Mouse (Mus musculus): Measurements from ENCODE around the gene C4b. TPM values are rescaled to one million over a fixed set of nuclear protein-coding genes. Genes with fewer than 3 reads are reported as not detected.
A peak's percentile ranks its signal among the peaks of the same experiment; 100 is the strongest.
"Not testable (repeated sequence)": the region's sequence is repeated elsewhere in the genome, so short reads cannot be mapped to it uniquely, and the experiment has no call there.

C4b gene
- polyA plus RNA-seq, 1 experiment from 2014 or later: 0.92 TPM

DNA sequence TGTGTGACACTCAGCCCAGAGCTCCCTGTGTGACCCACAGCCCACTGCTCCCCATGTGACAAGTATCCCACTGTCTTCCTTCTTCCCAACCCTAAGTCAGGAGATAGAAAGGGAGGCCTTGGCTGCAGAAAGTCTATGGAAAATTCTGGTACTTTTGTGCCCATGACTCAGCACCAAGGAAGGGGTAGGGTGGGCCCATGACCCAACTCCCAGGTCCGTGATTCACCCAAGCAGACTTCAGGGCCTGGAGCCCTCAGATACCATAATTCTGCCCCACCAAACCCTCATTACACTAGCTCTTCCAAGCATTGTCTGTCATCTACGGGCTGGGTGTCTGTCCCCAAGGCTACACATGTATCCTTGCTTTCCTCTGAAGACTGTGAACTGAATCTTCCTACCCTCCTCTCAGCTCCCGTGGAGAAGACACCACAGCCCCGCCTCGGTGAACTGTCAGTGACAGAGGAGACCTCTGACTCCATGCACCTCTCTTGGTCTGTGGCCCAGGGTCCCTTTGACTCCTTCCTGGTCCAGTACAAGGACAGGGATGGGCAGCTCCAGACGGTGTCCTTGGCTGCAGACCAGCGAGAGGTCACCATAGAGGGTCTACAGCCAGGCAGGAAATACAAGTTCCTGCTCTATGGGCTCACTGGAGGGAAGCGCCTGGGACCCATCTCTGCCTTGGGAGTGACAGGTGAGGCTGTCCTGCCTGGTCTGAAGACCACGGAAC lies 29.3 kb downstream of the C4b start:
- H3K36me3 ChIP-seq (ENCODE audit: control insufficient read depth, insufficient read depth, low read length); H3K4me2 ChIP-seq (ENCODE audit: low read depth, low read length); ATAC-seq; H3K27me3 ChIP-seq (replicated peaks; ENCODE audit: control insufficient read depth, insufficient read depth, low read length); H3K9me3 ChIP-seq (ENCODE audit: control insufficient read depth, low read length); H3K4me1 ChIP-seq (ENCODE audit: control insufficient read depth, insufficient read depth, low read length); H3K4me3 ChIP-seq (ENCODE audit: low read length); H3K27ac ChIP-seq (ENCODE audit: low read length); H3K9ac ChIP-seq (ENCODE audit: low read depth, low read length): not testable (repeated sequence)
- 72% methylated on average over 9 of the region's 9 CpGs for WGBS

DNA sequence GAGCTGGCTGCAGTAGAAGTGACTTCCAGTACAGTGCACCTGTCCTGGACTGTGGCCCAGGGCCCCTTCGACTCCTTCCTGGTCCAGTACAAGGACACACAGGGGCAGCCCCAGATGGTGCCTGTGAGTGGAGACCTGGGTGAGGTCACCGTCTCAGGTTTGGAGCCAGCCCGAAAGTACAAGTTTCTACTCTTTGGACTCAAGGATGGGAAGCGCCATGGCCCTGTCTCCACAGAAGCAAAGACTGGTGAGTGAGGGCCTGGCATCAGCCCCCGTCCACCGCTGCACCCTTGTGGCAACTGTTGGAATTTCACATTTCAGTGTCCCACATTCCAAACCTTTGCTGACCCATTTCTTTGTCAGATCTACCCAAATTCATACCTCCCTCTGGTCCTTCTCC lies 30.7 kb downstream of the C4b start:
- H3K9me3 ChIP-seq (ENCODE audit: control insufficient read depth, low read length): no peaks in the 10 kb centered on the region
- no peaks in the 10 kb centered on the region for H3K27me3 ChIP-seq (replicated peaks; ENCODE audit: control insufficient read depth, insufficient read depth, low read length)
- ATAC-seq: peak; percentile 40; the same call in 1 of the 2 replicates
- no peak overlapping the region for H3K4me3 ChIP-seq (ENCODE audit: low read length)
- H3K9ac ChIP-seq (ENCODE audit: low read depth, low read length): no peak overlapping the region
- H3K27ac ChIP-seq (ENCODE audit: low read length): no peak overlapping the region
- H3K36me3 ChIP-seq (ENCODE audit: control insufficient read depth, insufficient read depth, low read length): no peaks in the 10 kb centered on the region
- H3K4me1 ChIP-seq (ENCODE audit: control insufficient read depth, insufficient read depth, low read length): no peaks in the 10 kb centered on the region
- 47% methylated on average over 6 of the region's 6 CpGs for WGBS
- no peak overlapping the region for H3K4me2 ChIP-seq (ENCODE audit: low read depth, low read length)

DNA sequence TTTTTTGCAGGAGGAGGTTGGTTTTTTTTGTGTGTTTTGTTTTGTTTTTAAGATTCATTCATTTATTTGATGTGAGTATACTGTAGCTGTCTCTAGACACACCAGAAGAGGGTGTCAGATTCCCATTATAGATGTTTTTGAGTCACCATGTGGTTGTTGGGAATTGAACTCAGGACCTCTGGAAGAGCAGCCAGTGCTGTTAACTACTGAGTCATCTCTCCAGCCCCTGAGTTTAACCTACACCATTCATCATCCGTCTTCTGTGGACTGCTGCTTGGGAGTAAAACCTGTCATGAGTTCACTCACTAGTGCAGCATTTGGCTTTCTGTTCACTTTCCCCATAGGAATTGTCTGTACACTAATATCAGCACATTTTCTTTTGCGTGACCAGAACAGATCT lies 37.2 kb downstream of the C4b start:
- not testable (repeated sequence) for H3K4me1 ChIP-seq (ENCODE audit: control insufficient read depth, insufficient read depth, low read length); H3K4me2 ChIP-seq (ENCODE audit: low read depth, low read length); H3K9me3 ChIP-seq (ENCODE audit: control insufficient read depth, low read length); ATAC-seq; H3K27me3 ChIP-seq (replicated peaks; ENCODE audit: control insufficient read depth, insufficient read depth, low read length); H3K9ac ChIP-seq (ENCODE audit: low read depth, low read length); H3K27ac ChIP-seq (ENCODE audit: low read length); H3K36me3 ChIP-seq (ENCODE audit: control insufficient read depth, insufficient read depth, low read length); H3K4me3 ChIP-seq (ENCODE audit: low read length)
- 79% methylated on average over 2 of the region's 2 CpGs for WGBS

DNA sequence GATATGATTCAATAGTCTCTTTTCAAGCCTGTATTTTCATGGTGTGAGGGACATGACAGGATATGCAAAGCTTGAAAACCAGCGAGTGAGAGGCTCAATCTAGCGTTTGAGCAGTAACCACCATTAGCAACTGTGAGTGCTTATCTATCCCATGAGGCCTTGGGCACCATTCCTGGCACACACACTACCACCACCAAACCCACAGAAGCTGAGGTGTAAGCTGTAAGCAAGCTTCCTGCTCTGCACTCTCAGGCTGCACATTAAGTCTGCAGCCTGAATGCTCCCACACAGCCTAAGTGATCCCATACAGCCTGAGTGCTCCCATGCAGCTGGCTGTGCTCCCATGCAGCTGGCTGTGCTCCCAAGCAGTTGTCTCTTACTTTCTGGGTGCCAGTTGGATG lies 43.0 kb downstream of the C4b start:
- 74% methylated on average over 2 of the region's 2 CpGs for WGBS
- Histone ChIP-seq H3K4me1 (ENCODE audit: control insufficient read depth, insufficient read depth, low read length) (no peaks in the 10 kb centered on the region), H3K9me3 (ENCODE audit: control insufficient read depth, low read length) (no peaks in the 10 kb centered on the region), H3K27me3 (replicated peaks; ENCODE audit: control insufficient read depth, insufficient read depth, low read length) (no peaks in the 10 kb centered on the region), H3K36me3 (ENCODE audit: control insufficient read depth, insufficient read depth, low read length) (no peaks in the 10 kb centered on the region), H3K4me3 (ENCODE audit: low read length) (no peak overlapping the region), H3K4me2 (ENCODE audit: low read depth, low read length) (no peak overlapping the region), H3K27ac (ENCODE audit: low read length) (no peak overlapping the region), H3K9ac (ENCODE audit: low read depth, low read length) (no peak overlapping the region)
- no peak for ATAC-seq

DNA sequence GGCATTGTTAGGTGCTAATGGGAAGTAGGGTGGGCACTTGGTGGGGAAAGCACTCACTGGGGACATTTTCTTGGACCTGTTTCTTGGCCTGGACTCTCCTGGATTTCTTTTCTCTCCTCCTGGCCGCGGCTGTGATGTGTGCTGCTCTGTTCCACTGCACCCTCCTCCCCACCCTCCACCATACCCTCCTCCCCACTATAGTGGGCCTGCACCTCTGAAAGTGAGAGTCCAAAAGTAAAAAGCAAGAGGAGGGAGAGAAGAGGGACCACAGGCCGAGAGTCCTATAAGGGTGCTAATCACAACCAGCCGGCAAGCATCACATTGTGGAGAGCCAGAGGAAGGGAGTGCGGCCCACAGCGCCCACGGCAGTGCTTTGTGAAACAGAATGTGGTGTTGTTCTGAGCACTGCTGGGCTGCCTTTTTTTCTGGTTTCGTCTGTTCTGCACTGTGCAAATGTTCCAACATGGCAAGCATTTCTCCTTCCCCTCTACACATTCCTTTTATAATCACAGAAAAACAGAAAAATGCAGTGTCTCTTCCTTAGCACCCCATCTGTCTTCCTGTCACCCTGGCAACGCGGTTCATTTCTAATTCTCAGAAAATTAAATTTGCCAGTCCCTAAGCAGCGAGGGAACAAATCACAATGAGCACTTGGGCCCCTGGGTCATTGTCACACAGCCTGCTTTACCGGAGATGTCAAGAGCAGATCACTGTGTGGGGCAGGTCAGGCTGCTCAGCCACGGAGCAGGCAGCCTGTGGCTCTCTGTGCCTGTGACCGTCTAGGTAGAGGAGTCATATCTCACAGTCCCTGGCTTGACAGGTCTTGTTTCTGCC lies 43.9 kb downstream of the C4b start:
- Histone ChIP-seq H3K27me3 (replicated peaks; ENCODE audit: control insufficient read depth, insufficient read depth, low read length) (no peaks in the 10 kb centered on the region), H3K4me1 (ENCODE audit: control insufficient read depth, insufficient read depth, low read length) (no peaks in the 10 kb centered on the region), H3K36me3 (ENCODE audit: control insufficient read depth, insufficient read depth, low read length) (no peaks in the 10 kb centered on the region), H3K27ac (ENCODE audit: low read length) (no peak overlapping the region), H3K9me3 (ENCODE audit: control insufficient read depth, low read length) (no peaks in the 10 kb centered on the region), H3K4me2 (ENCODE audit: low read depth, low read length) (no peak overlapping the region), H3K9ac (ENCODE audit: low read depth, low read length) (no peak overlapping the region), H3K4me3 (ENCODE audit: low read length) (no peak overlapping the region)
- ATAC-seq: no peak
- 53% methylated on average over 14 of the region's 14 CpGs for WGBS

DNA sequence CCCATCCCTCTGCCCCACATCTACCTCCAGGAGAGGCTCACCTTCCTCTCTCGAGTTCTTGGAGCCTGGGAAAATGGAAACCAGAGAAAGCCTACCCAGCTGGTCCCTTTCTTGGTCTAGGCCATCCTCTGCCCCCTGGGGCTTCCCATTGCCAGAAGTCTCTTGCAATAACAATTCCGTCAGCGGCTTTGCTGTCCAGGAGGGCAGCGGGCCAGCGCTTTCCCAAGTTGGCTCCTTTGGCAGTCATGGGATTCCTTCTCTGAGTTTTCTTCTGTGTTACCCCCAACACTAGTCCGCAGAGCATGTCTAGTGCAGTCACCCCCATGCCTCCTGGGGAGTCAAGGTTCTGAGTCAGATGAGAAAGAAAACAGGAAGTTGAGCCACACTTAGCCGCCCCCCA lies 50.8 kb downstream of the C4b start:
- 79% methylated on average over 7 of the region's 7 CpGs for WGBS
- H3K4me3 ChIP-seq (ENCODE audit: low read length): no peak overlapping the region
- no peaks in the 10 kb centered on the region for H3K36me3 ChIP-seq (ENCODE audit: control insufficient read depth, insufficient read depth, low read length)
- H3K27ac ChIP-seq (ENCODE audit: low read length): no peak overlapping the region
- no peaks in the 10 kb centered on the region for H3K4me1 ChIP-seq (ENCODE audit: control insufficient read depth, insufficient read depth, low read length)
- no peak overlapping the region for H3K4me2 ChIP-seq (ENCODE audit: low read depth, low read length)
- H3K9me3 ChIP-seq (ENCODE audit: control insufficient read depth, low read length): no peaks in the 10 kb centered on the region
- ATAC-seq: no peak
- no peaks in the 10 kb centered on the region for H3K27me3 ChIP-seq (replicated peaks; ENCODE audit: control insufficient read depth, insufficient read depth, low read length)
- H3K9ac ChIP-seq (ENCODE audit: low read depth, low read length): no peak overlapping the region

DNA sequence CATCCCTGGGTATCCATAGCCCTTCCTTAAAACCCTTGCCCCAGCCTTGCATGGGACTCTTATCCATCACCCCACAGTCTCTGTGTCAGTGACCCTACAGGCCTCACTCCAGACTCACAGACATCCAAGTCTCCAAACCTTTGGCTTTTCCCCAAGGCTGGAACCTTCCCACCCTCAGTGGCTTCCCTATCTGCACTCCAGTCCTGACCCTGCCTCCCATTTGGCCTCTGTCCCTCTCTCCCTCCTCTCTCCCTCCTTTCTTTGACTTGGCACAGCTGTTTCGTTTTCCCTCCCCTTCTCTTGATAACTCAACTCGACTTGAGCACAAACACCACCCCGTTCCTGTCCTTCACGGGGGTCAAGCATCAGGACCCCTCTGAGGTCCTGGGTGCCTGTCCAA lies 53.2 kb downstream of the C4b start:
- WGBS: 53% methylated on average over 4 of the region's 4 CpGs
- H3K4me3 ChIP-seq (ENCODE audit: low read length): no peak overlapping the region
- ATAC-seq: no peak

DNA sequence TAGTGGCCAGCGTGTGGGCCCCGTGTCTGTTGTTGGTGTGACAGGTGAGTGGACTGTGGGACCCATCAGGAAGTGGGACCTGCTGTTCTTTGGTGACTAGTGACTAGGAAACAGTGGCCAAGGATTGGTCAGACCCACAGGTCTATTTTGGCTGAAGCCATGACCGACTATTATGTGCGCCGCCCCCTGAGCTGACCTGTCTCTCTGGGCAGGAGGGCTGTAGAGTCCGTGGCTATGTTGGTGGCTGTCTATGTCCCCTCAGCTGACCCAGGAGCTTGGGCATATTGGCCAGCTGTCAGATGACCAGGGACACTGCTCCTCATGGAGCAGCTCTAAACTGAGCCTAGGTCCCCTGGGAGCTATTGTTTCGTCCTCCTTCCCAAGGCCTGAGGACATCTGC lies 54.8 kb downstream of the C4b start:
- WGBS: 92% methylated on average over 7 of the region's 7 CpGs
- no peak overlapping the region for H3K9ac ChIP-seq (ENCODE audit: low read depth, low read length)
- H3K4me2 ChIP-seq (ENCODE audit: low read depth, low read length): no peak overlapping the region
- H3K4me1 ChIP-seq (ENCODE audit: control insufficient read depth, insufficient read depth, low read length): peaks cover 18% of the 10 kb centered on the region
- no peak overlapping the region for H3K27ac ChIP-seq (ENCODE audit: low read length)
- H3K9me3 ChIP-seq (ENCODE audit: control insufficient read depth, low read length): no peaks in the 10 kb centered on the region
- no peak for ATAC-seq
- H3K4me3 ChIP-seq (ENCODE audit: low read length): no peak overlapping the region
- no peaks in the 10 kb centered on the region for H3K27me3 ChIP-seq (replicated peaks; ENCODE audit: control insufficient read depth, insufficient read depth, low read length)
- H3K36me3 ChIP-seq (ENCODE audit: control insufficient read depth, insufficient read depth, low read length): no peaks in the 10 kb centered on the region

More for the DNA sequence above, 53.2 kb downstream of the C4b start:
- H3K27ac ChIP-seq (ENCODE audit: low read length): no peak overlapping the region
- H3K4me1 ChIP-seq (ENCODE audit: control insufficient read depth, insufficient read depth, low read length): peaks cover 4% of the 10 kb centered on the region; the same call in 1 of the 2 replicates
- no peaks in the 10 kb centered on the region for H3K9me3 ChIP-seq (ENCODE audit: control insufficient read depth, low read length)
- no peaks in the 10 kb centered on the region for H3K36me3 ChIP-seq (ENCODE audit: control insufficient read depth, insufficient read depth, low read length)
- H3K27me3 ChIP-seq (replicated peaks; ENCODE audit: control insufficient read depth, insufficient read depth, low read length): no peaks in the 10 kb centered on the region
- H3K9ac ChIP-seq (ENCODE audit: low read depth, low read length): no peak overlapping the region
- H3K4me2 ChIP-seq (ENCODE audit: low read depth, low read length): no peak overlapping the region

DNA sequence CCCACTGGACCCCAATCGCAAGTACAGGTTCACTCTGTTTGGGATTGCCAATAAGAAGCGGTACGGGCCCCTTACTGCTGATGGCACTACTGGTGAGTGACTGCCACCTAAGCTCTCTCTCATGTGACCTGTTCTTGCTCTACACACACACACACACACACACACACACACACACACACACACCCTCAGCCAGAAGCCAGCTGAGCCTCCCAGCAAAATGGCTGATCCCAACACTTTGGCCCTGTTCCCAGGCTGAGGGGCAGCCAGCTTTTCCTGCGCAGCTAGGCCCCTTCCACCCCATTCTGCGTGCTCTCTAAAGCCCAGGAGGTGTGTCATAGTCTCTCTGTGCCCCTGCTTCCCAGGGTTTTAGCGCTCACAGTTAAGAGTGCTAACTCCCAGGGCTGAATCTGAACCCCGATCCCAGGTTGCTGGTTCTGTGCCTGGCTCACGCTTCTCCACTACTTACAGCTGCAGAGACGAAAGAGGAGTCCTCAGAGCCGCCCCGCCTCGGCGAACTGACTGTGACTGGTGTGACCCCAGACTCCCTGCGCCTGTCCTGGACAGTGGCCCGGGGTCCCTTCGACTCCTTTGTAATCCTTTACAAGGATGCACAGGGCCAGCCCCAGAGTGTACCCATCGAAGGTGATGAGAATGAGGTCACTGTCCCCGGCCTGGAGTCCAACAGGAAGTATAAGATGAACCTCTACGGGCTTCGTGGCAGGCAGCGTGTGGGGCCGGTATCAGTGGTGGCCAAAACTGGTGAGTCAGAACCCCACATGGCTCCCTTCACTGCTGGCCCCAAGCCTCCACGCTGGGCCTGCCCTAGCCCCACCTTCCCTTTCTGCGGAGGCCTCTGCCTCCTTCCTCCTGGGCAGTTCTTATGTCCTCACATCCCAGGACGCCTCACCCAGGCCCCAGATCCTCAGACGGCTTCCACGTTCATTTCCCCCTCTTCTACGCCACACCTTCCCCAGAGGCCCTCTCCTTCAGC lies 58.3 kb downstream of the C4b start:
- WGBS: 70% methylated on average over 28 of the region's 28 CpGs
- ATAC-seq: peak; percentile 35; the same call in 1 of the 2 replicates
- no peak overlapping the region for H3K4me3 ChIP-seq (ENCODE audit: low read length)
- H3K27me3 ChIP-seq (replicated peaks; ENCODE audit: control insufficient read depth, insufficient read depth, low read length): no peaks in the 10 kb centered on the region
- H3K4me2 ChIP-seq (ENCODE audit: low read depth, low read length): no peak overlapping the region
- peaks cover 34% of the 10 kb centered on the region for H3K4me1 ChIP-seq (ENCODE audit: control insufficient read depth, insufficient read depth, low read length)
- peak overlapping the region; percentile 63 for H3K27ac ChIP-seq (ENCODE audit: low read length)
- H3K9me3 ChIP-seq (ENCODE audit: control insufficient read depth, low read length): no peaks in the 10 kb centered on the region
- H3K36me3 ChIP-seq (ENCODE audit: control insufficient read depth, insufficient read depth, low read length): no peaks in the 10 kb centered on the region
- peak overlapping the region; percentile 38 for H3K9ac ChIP-seq (ENCODE audit: low read depth, low read length)
